8 mouse cellular contexts compared by ENCODE assay signal in the genomic region with DNA sequence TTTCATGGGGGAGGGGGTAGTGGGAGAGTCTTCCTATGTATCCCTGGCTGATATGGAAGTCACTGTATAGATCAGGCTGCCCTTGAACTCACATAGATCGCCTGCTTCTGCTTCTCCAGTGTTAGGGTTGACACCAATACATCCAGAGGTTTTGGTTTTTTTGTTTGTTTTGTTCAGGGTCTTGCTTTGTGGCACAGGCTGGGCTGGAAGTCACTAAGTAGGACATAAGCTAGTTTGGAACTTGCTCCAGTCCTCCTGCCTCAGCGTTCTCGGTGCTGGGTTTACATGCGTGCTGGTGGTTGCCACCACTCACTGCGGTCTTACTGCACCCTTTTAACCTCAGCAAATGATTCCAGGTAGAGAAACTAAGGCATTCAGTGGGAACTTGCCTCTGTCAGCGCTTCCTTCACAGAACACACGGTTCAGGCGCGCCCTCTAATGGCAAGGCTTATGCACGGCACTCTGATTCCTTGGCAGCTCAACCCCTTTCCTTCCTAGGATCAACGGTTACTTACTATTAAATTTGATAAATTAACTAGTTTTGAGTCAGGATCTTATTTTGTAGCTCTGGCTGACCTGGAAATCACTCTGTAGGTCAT. TPM values are rescaled to one million over a fixed set of nuclear protein-coding genes. Genes with fewer than 3 reads are reported as not detected.
DNase-seq lines count a peak whose midpoint lies in the region; ATAC-seq and TF ChIP-seq lines count a peak whose summit lies in the region.
"Had no signal": no experiment of that assay in that cellular context is flagged by ENCODE, and none has a peak within 500 bp of the region (broad histone marks: within the 10 kb centered on the region; RNA-seq: fewer than 3 reads in every experiment).

No protein-coding gene starts in this region.

- H3K27ac ChIP-seq in ES-E14 (ENCODE audit: insufficient read depth, low read depth, low read length, poor library complexity, severe bottlenecking), result no peak overlapping the region
- no peak overlapping the region for H3K27ac ChIP-seq in bone marrow macrophage, adult 2 months (ENCODE audit: insufficient read depth, low read depth, low read length)
- H3K27ac ChIP-seq in layer of hippocampus, adult 2 months, result peak overlapping the region; percentile 46; the same call in 1 of the 2 replicates

- H3K36me3 ChIP-seq in ES-E14 (ENCODE audit: control insufficient read depth, insufficient read depth, low read length, poor library complexity, severe bottlenecking), result 0 out of 2 replicates have a peak, but pooled peaks cover 2% of the 10 kb centered on the region

- intact Hi-C loops in heart, postnatal 36 days (cut with DNase I), result loop anchor here (1.0 to 5.0 kb wide), 3 partner anchors 43 to 166 kb away; a partner anchor contains a TSS

- ATAC-seq in erythroblast, adult 5-6 weeks (replicated peaks; ENCODE audit: low FRiP score, poor library complexity, severe bottlenecking), result peak; percentile 69

- no peaks in the 10 kb centered on the region for H3K9me3 ChIP-seq in ES-E14 (ENCODE audit: control insufficient read depth, insufficient read depth, low read depth, low read length)

- peak; percentile 87 for DNase-seq in ES-E14 (ENCODE audit: low read depth, low spot score)
- DNase-seq in heart, postnatal 36 days, result peak; percentile 79 to 85
- peak in 1 of 2 experiments; percentile 77 for DNase-seq in layer of hippocampus, adult 2 months (ENCODE audit: low spot score in 2 of 2)
- peak; percentile 82 for DNase-seq in lung, postnatal 14 days
- peak; percentile 68 to 83 for DNase-seq in right cerebral cortex, postnatal 10 days (ENCODE audit: low spot score in 2 of 2)

- no peak overlapping the region for H3K9ac ChIP-seq in ES-E14 (ENCODE audit: insufficient read depth, low read depth, low read length, poor library complexity, severe bottlenecking)

- H3K4me3 ChIP-seq in ES-E14 (ENCODE audit: insufficient read depth in 1 of 2, low read depth in 1 of 2, low read length in 2 of 2, poor library complexity in 1 of 2, severe bottlenecking in 1 of 2), result no peak overlapping the region
- H3K4me3 ChIP-seq in bone marrow macrophage, adult 2 months (ENCODE audit: insufficient read depth, low read length), result no peak overlapping the region
- no peak overlapping the region; the same call in 1 of the 2 replicates for H3K4me3 ChIP-seq in layer of hippocampus, adult 2 months

- in situ Hi-C loops in ES-E14 (cut with MboI; ENCODE audit: low sequenced_read_pairs in 2 of 2, unreplicated experiment in 2 of 2), result no loop called here

- TF ChIP-seq CTCF in bone marrow macrophage, adult 2 months (IDR thresholded peaks at IDR 0.05; ENCODE audit: low read depth, low read length), result peak; percentile 87
- peak; percentile 94 for TF ChIP-seq CTCF in layer of hippocampus, adult 2 months (conservative IDR thresholded peaks at IDR 0.05)

- no peak for TF ChIP-seq POLR2A in bone marrow macrophage, adult 2 months (IDR thresholded peaks at IDR 0.05; ENCODE audit: borderline replicate concordance, low read depth, low read length)

- peaks cover 4 to 21% of the 10 kb centered on the region in 2 experiments; a peak in 3 of 4 replicates for H3K4me1 ChIP-seq in ES-E14 (ENCODE audit: control insufficient read depth in 2 of 2, insufficient read depth in 2 of 2, low read length in 2 of 2, poor library complexity in 1 of 2)
- H3K4me1 ChIP-seq in bone marrow macrophage, adult 2 months (ENCODE audit: control insufficient read depth, insufficient read depth, low read length), result peaks cover 25% of the 10 kb centered on the region

TF ChIP-seq in ES-E14, 5 proteins besides CTCF, POLR2A, EP300 and RAD21:
- peak; percentile 61 for TF ChIP-seq ZNF384 (IDR thresholded peaks at IDR 0.05; ENCODE audit: low read depth, low read length)
- TF ChIP-seq ZC3H11A (IDR thresholded peaks at IDR 0.05; ENCODE audit: borderline replicate concordance, low read depth, low read length), result peak; percentile 44; the same call in 1 of the 2 replicates
- TF ChIP-seq HCFC1 (IDR thresholded peaks at IDR 0.05; ENCODE audit: borderline replicate concordance, insufficient read depth, low read length), result no peak
- TF ChIP-seq CHD2 (IDR thresholded peaks at IDR 0.05; ENCODE audit: low read depth, low read length), result no peak
- TF ChIP-seq MAFK (IDR thresholded peaks at IDR 0.05; ENCODE audit: insufficient read depth, low read depth, low read length), result 0 out of 2 replicates have a peak, but pooled peaks have one; percentile 29

RNA-seq across cellular contexts. Expression of a gene that starts 1.3 kb away (rescaled TPM):
- total RNA-seq in ES-E14 (2012; rRNA removed), result 48.0 and 53.2 TPM in 2 replicates
- polyA plus RNA-seq in bone marrow macrophage, adult 2 months (2012; ENCODE audit: insufficient read depth, insufficient read length, missing spikeins), result 30.7 and 35.4 TPM in 2 replicates
- total RNA-seq in erythroblast, adult 5-6 weeks (2015; ENCODE audit: low replicate concordance), result 8.6 and 8.8 TPM in 2 replicates
- 4.6 and 5.2 TPM in 2 replicates for total RNA-seq in erythroblast, adult 5-6 weeks (2017; ENCODE audit: low replicate concordance)
- total RNA-seq in heart, postnatal 36 days (2021), result 10 to 100 TPM; 43.4 to 48.0 TPM
- 10 to 100 TPM; 51.7 to 51.9 TPM for total RNA-seq in layer of hippocampus, adult 2 months (2021)

RNA-seq across cellular contexts. Expression of a gene that starts 16.0 kb away (rescaled TPM):
- total RNA-seq in ES-E14 (2012; rRNA removed), result 18.3 and 26.7 TPM in 2 replicates
- polyA plus RNA-seq in bone marrow macrophage, adult 2 months (2012; ENCODE audit: insufficient read depth, insufficient read length, missing spikeins), result 7.8 and 8.4 TPM in 2 replicates
- 1.2 and 1.9 TPM in 2 replicates for total RNA-seq in erythroblast, adult 5-6 weeks (2015; ENCODE audit: low replicate concordance)
- total RNA-seq in erythroblast, adult 5-6 weeks (2017; ENCODE audit: low replicate concordance), result 2.6 and 5.7 TPM in 2 replicates
- total RNA-seq in heart, postnatal 36 days (2021), result 10 to 100 TPM; 10.4 to 11.2 TPM
- total RNA-seq in layer of hippocampus, adult 2 months (2021), result 10 to 100 TPM; 18.1 to 19.5 TPM

RNA-seq across cellular contexts. Expression of a gene that starts 16.2 kb away (rescaled TPM):
- total RNA-seq in ES-E14 (2012; rRNA removed), result 5.3 and 7.4 TPM in 2 replicates
- 1.6 and 4.0 TPM in 2 replicates for polyA plus RNA-seq in bone marrow macrophage, adult 2 months (2012; ENCODE audit: insufficient read depth, insufficient read length, missing spikeins)
- total RNA-seq in erythroblast, adult 5-6 weeks (2015; ENCODE audit: low replicate concordance), result 0.19 and 3.3 TPM in 2 replicates
- total RNA-seq in erythroblast, adult 5-6 weeks (2017; ENCODE audit: low replicate concordance), result not detected in 2 replicates
- 10 to 100 TPM; 35.8 to 44.2 TPM for total RNA-seq in heart, postnatal 36 days (2021)
- 1 to 10 TPM; 6.1 to 6.9 TPM for total RNA-seq in layer of hippocampus, adult 2 months (2021)

RNA-seq across cellular contexts. Expression of a gene that starts 33.5 kb away (rescaled TPM):
- 5.8 and 6.3 TPM in 2 replicates for total RNA-seq in ES-E14 (2012; rRNA removed)
- 0.68 TPM in 1 of 2 replicates, not detected in the other for polyA plus RNA-seq in bone marrow macrophage, adult 2 months (2012; ENCODE audit: insufficient read depth, insufficient read length, missing spikeins)
- 2.9 and 3.1 TPM in 2 replicates for total RNA-seq in erythroblast, adult 5-6 weeks (2015; ENCODE audit: low replicate concordance)
- total RNA-seq in erythroblast, adult 5-6 weeks (2017; ENCODE audit: low replicate concordance), result 2.2 and 3.8 TPM in 2 replicates
- under 1 TPM; 0.14 to 0.86 TPM for total RNA-seq in heart, postnatal 36 days (2021)
- 10 to 100 TPM; 12.8 to 14.1 TPM for total RNA-seq in layer of hippocampus, adult 2 months (2021)
- polyA plus RNA-seq: liver, embryonic 16.5 days had no signal

RNA-seq across cellular contexts. Expression of a gene that starts 38.5 kb away (rescaled TPM):
- 38.8 and 62.6 TPM in 2 replicates for total RNA-seq in ES-E14 (2012; rRNA removed)
- polyA plus RNA-seq in bone marrow macrophage, adult 2 months (2012; ENCODE audit: insufficient read depth, insufficient read length, missing spikeins), result 14.5 and 18.9 TPM in 2 replicates
- total RNA-seq in erythroblast, adult 5-6 weeks (2015; ENCODE audit: low replicate concordance), result 1.3 and 2.7 TPM in 2 replicates
- 11.4 and 18.0 TPM in 2 replicates for total RNA-seq in erythroblast, adult 5-6 weeks (2017; ENCODE audit: low replicate concordance)
- total RNA-seq in heart, postnatal 36 days (2021), result 10 to 100 TPM; 11.8 to 12.0 TPM
- total RNA-seq in layer of hippocampus, adult 2 months (2021), result 10 to 100 TPM; 36.4 to 36.5 TPM
